Mouse (Mus musculus) urinary bladder, postnatal 4 days (tissue): ENCODE results near the gene 1700113H08Rik.
A peak's percentile ranks its signal among the peaks of the same experiment; 100 is the strongest.

Source experiments
- DNase-seq, 2 experiments: peaks; one replicate each; pipeline ENCODE4 v3.0.0; 2021 to 2022; ENCODE audit warnings: low spot score in 2 of 2

Gene 1700113H08Rik

DNA sequence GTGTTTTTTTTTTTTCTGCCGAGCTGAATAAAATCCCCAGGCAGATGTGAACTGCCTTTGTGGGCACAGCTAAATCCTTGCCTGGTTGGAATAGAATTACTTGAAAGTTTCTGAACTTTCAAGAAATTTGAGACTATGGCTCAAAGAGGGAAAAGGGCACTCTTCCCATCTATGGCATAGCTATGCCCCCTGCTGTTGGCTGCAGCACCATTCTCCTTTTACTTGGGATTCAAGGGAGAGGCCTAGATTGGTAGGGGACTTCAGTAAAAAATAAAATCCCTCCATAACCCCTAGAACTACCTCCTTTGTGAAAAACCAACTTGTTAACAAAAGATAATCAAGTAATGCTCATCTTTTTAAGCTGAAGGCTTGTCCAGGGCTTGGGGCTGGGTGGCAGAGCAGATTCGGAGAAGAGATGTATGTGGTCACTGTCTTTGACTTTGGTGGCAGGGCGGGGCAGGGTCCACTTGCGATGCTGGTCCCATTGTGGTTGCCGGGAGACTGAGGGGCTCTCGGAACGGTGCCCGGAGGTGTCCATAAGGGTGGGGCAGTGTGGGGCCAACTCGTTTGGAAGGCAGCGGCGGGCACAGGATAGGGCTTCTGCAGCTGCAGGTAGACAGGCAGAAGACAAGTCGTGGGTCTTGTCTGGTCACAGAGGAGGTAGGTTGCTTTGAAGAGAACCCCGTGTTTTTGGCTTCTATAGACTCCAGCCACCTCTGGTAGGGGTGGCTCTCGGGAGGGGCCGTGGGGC is at the start of gene 1700113H08Rik:
Gene 1700113H08Rik, plus strand, starts transcription at position 546 of the 751 bp plus-strand sequence.
- no peak for DNase-seq

DNA sequence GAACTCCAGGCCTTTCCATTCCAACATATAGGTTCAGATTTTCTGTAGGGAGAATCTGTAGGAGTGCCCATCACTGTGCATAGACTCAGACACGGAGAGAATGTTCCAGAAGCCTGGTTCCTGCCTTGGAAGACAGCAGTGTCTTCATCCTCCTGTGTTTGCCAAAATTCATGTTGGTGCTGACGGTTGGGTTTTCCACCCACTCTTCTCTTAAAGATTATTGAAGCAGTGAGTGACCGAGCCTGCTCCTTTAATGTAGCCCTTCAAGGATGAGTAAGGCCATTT is 49.7 kb upstream of the 1700113H08Rik start:
- no peak for DNase-seq

DNA sequence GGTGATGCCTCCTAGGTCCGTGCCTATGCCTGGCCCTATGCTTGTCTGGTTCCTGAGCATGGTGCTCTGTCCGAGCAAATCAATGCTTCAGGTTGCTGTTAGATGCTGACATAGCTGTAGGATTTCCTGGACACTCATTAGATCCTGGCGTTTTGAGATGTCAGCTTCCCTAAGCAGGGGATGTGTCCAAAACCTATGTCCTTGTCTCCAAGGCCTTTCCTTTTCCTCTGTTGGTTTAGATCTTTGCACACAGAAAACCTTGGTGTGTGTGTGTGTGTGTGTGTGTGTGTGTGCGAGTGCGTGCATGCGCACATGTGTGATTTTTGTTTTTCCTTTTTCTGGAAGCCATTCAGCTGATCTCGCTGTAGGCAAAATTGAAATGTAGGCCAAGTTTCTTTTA is 45.8 kb upstream of the 1700113H08Rik start:
- DNase-seq, result no peak

DNA sequence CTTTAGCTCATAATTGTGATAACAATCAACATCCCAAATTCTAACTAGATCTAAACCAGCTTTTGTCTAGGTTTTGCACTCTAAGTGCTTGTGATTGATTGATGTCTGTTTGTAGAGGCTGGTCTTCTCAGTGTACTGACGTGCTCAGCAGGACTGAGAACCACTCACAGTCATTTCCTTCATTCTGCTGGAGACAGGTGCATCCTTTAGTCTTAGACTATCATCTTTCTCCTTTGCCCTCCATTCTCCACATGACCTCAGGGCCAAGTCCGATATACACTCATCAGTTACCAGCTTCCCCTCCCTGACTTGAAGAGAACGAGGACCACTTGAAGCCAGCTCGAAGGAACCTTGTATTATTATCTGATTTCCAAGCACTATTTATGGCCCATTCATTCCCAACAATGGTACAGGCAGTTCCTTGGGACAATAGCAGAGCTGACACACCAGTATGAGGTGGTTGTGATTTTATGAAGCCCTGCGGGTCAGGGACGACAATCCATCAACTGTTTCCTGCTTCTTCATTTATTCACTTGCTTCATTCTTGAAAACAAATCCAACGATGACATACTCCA is 43.4 kb upstream of the 1700113H08Rik start:
- no peak for DNase-seq

DNA sequence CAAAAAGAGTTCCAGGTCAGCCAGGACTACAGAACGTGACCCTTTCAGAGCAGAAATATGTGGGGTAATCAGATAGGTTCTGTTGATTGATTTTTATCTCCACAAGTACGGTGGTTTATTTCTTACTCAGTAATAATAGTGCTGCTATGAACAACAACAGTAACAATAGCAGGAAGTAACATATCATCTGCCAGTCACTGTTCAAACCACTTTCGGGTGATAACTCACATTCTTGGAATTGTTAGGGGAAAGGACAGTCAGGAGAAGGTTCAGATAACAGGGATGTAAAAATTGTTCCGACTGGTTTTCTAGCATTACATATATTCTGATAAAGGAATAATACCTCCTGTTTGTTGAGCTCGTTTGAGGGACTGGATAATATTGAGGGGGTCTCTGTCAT is 42.4 kb upstream of the 1700113H08Rik start:
- DNase-seq, result no peak

DNA sequence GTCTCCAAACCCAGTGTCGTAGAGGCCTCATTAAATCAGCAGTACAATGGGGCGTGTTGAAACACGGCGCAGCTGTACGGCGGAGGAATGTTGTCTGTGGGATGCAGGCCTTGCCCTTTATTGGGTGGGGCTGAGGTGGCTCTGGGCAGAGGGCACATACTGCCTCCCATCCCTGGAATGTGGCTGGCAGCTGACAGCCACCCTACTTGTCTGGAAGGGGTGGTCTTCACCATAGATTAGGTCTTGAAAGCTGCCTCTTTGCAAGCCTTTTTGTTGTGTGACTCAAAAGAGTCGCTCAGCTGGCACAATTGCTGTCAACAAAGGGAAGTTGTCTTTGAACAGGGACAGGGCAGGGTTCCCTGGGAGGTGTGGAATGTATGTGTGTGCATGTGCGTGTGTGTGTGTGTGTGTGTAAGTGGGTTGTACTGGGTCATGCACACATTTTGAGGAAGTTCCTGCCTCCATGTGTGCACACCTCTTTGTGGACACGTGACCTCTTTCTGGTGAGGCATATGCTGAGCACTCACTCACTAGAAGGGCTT is 41.6 kb upstream of the 1700113H08Rik start:
- DNase-seq, result peak in 1 of 2 experiments; percentile 28

DNA sequence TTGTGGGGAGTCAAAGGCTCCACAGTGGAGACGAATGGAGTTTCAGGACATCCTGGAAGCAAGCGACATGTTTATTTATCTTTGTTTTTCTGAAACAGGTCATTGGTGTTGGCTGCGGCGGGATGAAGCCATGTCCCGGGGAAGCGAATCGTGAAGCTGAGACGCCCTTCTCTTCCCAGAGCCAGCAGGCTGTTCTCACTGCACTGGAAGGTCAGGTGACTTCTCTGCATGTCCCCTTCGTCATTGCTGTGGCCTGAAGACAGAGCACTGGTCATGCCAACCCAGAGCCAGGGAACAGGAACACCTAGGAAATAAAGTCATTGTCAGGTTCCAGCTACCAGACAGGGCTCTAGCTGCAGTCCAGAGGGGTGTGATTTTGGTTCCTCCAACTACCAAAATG is 39.0 kb upstream of the 1700113H08Rik start:
- DNase-seq, result no peak

DNA sequence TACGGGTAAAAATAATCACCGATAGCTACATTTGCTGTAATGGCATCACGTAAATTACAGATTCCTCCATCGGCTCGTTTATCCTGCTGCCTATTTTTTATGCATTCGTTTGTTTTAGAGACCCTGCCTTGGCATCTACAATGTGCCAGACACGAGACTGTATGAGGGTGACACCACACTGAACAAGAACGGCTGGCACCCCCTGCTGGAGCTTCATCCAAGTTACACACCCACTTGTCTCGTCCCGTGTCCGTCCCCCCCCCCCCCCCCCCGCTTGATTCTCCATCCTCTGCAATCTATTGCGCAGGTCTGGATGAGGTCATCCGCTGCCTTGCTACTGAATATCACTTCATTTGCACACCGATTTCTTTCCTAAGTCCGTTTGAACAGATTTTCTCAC is 37.1 kb upstream of the 1700113H08Rik start:
- DNase-seq, result no peak

DNA sequence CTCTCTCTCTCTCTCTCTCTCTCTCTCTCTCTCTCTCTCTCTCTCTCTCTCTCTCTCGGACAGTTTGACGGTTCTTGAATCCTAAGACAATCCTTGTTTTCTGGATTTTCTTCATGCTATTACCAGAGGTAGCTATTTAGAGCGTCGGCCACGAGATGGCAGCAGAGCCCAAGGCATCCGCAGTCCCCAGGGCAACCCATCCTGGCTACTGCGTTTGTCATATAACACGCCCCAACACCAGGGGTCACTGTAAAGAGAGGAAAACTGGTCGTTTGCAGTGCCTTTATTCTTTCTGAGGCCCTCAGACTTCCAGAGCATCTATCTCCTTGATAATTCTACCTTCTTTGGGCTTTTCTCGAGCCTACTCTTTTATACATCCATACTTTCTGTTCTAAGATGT is 33.0 kb upstream of the 1700113H08Rik start:
- peak; percentile 63 to 84 for DNase-seq

DNA sequence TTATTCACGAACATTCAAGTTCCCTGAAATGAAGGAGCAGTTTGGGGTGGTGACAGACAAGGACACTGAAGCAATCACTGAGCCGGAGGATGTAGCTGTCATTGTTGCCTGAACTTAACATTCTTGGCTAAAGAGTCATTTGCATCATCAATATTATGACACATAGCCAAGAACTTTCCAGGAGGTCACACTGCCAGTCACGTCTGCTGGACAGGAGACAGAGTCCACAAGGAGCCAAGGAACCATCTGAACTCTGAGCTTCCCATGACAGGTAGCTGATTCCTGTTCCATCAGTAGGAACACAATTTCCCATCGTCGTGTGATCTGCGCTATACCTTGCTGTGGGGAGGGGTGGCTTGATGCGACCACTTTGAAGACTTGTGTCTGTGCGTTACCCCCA is 25.1 kb upstream of the 1700113H08Rik start:
- DNase-seq, result no peak

DNA sequence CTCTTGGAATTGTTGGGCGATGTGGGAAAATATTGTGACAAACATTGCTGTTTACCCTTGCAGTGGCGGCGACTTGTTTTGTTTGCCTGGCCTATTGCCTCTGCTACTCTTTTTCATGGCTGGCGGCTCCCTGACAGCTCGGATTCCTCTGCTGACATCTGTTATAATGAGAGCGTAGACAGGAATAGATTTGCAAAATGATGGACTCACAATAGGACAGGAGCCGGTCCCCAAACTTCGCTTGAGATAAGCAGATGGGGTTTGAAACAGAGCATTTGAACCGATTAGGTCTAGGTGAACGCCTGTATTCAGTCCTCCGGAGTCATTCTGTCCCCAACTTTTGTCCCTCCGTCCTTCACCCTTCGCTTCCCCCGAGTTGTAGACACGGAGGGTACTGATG is 22.0 kb upstream of the 1700113H08Rik start:
- DNase-seq, result no peak

DNA sequence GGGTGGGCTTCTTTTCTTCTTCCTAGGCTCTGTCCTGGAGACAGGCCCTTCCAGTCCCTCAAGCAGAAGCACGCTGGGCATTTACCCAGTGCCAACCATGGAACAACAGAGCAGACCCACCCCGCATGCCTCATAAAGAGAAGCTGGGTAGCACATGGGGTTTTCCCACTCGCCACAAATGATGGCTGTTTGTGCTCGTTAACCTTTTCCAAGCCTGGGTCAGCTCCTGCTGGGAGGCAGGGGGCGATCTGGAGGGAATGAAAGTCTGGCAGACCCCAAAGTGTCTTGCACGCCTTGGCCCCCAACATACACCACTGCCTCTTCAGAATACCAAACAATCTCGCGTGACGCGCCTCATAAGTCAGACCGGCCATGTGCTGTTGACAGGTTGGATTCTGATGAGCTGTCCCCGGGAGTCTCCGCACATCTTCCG is 21.6 kb upstream of the 1700113H08Rik start:
- DNase-seq, result no peak

DNA sequence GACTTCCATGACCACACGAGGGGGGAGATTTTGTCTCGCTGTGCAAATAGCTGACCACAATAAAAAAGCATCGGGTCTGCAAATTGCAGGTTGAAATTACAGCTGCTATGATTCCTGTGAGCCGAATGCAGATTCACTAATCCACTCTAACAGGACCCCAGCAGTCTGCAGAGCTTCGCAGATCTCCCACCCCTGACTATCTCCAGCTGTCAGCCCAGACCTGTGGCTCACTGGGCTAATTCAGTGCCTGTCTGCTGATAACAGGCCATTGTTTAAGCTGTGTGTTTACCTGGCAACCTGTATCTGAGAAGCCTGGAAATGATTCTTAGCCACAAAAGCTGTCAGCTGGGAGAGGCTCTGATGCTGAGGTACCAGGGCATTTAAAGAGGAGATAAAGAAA is 20.8 kb upstream of the 1700113H08Rik start:
- DNase-seq, result no peak

DNA sequence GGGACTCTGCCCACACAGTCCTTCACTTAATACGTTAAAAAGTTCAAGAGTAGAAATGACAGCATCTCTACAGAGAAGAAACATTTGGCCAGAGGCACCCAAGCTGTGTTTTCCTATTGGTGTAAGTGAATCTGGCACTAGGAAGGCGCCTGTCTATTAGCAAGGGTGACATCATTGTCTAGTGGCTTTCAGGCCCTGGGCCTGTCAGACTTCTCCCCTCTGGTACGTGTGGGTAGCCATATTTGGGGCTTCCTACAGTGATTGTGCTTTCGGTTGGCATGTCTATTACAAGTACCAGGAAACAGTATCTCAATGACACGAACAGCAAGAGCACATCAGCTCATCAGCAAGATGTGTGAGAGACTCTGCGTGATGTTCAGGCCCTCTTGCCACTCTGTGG is 18.5 kb upstream of the 1700113H08Rik start:
- no peak for DNase-seq

DNA sequence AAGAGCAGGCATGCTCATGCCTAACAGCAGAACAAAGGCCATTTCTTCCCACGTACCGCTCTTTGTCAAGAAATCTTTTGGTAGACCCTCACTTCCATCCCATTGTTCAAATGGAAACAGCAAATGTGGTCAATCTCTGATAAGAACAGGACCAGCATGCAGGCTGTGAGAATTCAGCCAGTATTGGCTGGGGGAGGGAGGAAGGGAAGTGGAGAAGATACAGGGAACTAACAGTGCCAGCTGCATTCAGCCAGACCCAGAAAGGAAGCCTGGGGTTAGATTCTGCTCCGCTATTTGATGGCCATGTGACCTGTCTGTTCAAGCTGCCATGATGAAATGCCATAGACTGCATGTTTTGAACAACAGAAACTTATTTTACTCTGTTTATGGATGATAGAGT is 18.0 kb upstream of the 1700113H08Rik start:
- no peak for DNase-seq

DNA sequence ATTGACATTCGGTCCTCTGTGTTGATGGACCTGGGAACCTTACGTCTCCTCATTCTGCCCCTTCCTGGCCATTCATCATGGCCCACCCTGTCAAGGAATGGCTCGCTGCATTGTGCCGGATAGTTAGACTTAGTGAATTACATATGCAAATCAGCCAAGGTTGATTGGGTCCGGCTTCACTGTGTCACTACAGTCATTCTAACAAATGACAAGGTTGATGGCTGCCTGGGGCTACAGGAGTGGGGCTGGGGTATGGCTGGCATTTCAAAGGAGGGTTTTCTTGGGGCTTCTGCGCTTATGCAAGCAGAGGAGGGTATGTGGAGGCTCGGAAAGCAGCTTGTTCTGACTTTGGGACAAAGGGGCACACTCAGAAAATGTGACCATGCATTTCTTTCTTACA is 16.6 kb upstream of the 1700113H08Rik start:
- no peak for DNase-seq

DNA sequence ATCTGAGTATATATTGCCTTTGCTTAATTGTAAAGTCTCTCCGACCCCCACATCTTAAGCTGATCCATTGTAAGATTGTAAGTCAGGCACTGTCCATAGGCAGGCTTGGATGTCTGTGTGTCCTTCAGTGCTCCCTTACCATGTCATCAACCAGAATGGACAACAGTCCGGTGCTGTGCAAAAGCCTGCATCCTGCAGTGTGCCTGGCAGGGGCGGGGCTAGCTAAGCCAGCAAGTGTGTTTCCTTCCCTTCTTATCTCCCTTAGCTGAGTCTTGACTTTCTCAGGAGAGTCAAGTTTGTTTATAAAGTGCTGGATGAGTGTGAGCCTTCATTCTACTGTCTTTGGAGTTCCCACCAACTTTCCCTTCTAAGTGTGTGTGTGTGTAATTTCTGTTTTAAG is 12.6 kb upstream of the 1700113H08Rik start:
- DNase-seq, result no peak

DNA sequence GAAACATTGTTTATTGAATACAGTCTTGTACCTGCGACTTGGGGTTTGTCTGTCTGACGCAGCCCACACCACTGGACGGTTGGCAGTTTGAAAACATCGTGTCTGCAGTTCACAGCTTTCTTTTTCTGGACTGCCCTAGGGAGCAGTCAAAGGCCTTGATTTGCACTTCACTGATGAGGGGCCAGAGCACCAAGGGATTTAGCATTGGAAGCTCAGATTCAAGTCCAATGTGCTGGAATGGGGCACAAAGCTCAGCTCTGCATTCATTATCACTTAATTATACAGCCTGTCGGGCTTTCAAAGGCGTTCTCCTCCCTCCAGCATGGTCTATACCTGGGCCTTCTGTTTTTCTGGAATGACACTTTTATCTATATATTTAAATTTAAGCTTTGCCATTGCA is 11.4 kb upstream of the 1700113H08Rik start:
- DNase-seq, result no peak

DNA sequence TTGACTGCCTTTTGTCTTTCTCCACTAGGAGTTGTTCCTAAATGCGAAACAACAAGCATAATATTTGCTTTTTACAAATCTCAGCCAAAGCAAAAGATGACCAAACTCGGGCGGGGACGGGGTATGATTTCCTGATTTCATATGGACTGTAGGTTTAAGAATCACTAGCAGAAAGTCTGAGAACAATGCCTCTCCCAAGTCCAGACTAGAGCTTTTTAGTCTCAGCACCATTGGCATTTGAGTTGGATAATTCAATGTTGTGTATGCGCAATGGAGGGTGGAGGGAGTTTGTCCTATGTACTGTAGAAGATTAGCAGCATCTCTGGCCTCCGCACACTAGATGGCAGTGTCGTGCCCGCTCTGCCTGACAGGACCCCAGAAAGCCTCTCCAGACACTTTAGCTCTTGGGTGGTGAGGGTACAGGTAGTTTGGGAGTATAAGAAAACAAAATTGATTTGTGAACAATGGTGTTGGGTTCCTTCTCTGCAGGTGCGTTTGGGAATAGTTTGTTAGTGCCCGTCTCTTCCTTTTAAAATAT is 10.8 kb upstream of the 1700113H08Rik start:
- no peak for DNase-seq

DNA sequence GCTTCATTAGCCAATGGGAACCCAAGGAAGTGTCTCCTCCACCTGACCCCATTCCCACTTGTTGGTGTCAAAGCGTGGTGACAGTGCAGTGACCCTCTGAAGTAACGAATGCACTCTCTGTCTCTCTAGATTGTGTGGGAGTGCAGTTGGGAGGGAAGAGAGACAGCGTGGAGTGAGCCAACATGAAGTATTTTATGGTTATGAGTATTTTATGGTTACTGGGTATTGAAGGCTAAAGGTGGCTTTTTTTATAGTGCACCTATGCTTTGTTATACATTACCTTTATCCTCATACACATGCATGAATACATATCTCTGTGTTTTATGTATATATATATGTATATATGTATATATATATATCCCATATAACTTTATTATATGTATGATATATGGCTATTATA is 8.7 kb upstream of the 1700113H08Rik start:
- DNase-seq, result no peak

DNA sequence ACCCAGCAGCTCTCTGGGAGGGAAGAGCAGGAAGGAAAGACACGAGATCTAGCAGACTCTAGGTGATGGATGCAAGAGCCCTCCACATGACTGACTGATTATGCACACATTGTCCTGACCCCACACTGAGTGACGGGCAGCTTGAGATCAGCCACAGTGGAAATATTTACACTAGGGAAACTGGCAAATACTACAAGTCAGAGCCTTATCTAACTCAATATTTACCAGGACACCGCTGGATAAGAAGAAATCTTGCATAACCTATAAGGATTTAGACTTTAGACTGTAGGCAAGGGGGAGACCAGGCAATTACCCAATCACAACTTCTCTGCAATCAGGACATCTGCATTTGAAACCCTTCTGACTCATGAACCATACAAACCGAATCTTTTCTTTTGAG is 6.1 kb upstream of the 1700113H08Rik start:
- no peak for DNase-seq

DNA sequence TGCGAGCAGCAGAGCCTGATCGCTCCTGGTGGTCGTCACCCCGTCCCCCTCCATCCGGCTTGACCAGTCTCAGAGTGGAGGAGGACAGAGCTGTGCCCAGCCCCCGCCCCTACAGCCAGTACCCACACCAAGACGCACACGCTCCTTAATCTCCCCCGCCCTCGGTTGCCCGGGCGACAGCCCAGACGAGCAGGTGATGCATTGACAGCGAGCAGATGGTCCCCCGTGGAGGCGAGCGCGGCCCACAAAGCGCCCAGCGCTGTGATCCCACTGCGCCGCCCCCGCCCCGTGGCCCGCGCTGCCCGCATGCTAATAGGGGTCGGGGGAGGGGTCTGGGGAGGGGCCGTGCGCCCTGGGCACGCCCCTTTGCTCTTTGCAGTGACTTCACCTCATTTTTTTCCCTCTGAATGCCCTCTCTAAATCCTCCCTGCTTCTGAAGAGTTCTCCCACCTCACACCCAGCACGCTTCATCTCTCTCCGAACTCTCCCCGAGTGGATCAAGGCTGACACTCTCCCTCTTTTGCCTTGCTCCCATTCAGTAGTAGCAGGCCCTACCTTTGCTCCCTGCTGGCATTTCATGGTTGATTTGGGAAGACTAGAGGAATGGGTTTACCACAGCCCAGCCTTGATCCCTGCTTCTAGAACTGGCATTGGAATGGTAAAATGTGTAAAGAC is 543 bp downstream of the 1700113H08Rik start:
- no peak for DNase-seq

DNA sequence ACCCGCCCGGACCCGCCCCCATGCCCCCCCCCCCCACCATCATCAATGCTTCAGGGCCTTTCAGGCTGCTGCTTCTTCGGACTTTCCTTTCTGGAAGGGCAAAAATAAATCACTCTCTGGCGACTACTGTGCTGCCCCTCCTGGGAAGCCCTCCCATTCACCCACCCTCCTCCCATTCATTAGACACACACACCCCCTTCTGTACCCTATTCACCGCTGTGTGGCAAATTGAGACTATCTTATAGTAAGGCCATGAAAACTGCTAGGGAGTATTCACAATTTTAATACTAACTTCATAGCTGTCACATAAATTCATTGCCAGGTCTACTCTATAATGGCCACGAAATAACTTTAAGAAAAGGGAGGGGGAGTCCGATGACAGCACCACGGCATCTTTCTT is 1.1 kb downstream of the 1700113H08Rik start:
- no peak for DNase-seq
